Mouse (Mus musculus) monocyte, adult 2 months (primary cell): ENCODE data around the gene Emilin1.

Source experiments
- DNase-seq, 2 experiments: peaks; one replicate each; pipeline ENCODE4 v3.0.0; 2022; ENCODE audit warnings: low spot score in 2 of 2, low read depth in 1 of 2

Gene Emilin1

DNA sequence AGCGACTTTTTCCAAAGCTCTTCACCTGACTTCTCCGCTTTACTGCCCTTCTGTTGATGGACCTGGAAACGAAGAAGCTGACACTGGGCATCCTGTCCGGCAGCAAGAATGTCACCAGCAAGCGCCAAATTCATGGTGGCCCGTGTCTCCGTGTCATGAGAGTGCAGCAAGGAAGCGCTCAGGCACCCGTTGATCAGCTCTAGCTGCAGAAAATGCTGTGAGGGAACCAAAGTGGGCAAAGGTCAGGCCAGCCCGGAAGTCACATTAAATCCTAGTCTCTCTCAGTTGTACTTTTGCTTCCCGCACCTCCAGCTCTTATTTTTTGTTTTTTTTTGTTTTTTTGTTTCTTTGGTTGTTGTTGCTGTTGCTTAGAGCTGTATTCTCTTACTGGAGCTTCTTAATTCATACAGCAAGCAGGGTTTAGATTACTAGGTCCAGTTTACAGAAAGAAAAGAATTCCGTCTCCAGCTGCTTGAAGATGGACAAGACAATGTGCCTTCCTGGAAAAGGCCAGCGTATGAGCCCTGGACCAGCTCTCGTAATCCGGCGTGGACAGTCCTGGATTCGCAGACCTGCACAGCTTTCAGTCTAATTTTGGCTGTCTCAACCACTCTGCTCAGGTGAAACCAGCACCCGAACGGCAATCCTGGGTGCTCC is 46.1 kb downstream of the Emilin1 start:
- no peak for DNase-seq

DNA sequence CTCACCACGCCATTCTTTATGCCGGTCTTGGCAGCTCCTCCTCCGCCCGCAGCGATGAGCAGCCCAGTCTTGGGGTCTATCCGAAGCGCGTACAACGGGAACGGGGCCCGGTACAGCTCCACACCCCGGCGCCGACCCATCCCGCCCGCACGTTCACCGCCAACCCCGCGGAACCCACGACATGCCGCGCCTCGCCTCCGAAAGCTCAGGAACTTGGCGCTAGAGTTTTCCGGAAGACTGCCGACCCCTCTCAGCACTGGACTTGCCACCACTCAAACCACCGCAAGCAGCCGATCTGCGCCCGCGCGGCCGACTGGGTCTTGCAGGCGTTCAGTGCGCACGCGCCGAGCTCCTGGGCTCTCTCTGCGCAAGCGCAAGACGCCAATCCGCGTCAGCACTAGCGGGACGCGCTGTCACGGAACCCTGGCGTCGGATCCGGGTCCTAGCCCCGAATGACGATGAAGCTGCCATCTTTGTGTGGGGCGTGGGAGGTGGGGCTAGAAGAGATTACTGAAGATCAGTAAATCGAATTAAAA is 46.8 kb downstream of the Emilin1 start, which contains the start of gene Preb:
TSS of gene Preb (minus strand) at position 396 of the 536 bp plus-strand sequence.
- DNase-seq, result peak; percentile 93 to 96

- DNase-seq, result no peak
Measured at GRCm38 (mm10) chr5:30960814-30961213, 47.6 kb downstream of the Emilin1 start.

- peak in 1 of 2 experiments; percentile 40 for DNase-seq
Measured at GRCm38 (mm10) chr5:30961545-30962505, 48.6 kb downstream of the Emilin1 start.

- no peak for DNase-seq
Measured at GRCm38 (mm10) chr5:30963916-30964315, 50.7 kb downstream of the Emilin1 start.

GRCm38 (mm10) chr5:30966189-30966588 is 53.0 kb downstream of the Emilin1 start:
- no peak for DNase-seq

DNA sequence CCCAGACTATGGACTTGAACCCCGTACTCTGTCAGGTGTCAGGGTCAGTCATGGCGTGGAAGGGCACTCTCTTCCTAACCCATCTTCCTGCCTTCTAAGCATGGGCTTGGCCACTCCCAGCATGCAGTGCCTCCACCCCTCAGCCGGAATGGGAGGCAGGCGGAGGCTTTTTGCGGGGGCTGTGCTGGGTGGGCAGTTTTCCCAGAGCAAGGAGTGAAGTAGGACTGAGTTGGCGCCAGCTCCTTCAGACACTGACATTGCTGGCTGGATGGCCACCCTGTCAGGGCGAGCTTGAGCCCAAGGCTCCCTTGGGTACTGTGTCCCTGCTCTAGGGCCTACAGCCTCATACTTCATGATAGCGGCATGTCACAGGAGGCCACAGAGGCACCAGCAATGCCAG is 55.2 kb downstream of the Emilin1 start, which contains the start of gene Tcf23:
TSS of gene Tcf23 (plus strand) at position 247 of the 400 bp plus-strand sequence.
- no peak for DNase-seq

GRCm38 (mm10) chr5:30969440-30969839 is 56.2 kb downstream of the Emilin1 start:
- no peak for DNase-seq
